Mouse (Mus musculus): ENCODE results near the gene Atp8a2.
A peak's percentile ranks its signal among the peaks of the same experiment; 100 is the strongest.
"Not testable (repeated sequence)": the region's sequence is repeated elsewhere in the genome, so short reads cannot be mapped to it uniquely, and the experiment has no call there.

Gene Atp8a2

GRCm38 (mm10) chr14:59759196-59759839 lies 437.7 kb downstream of the Atp8a2 start:
- peak; percentile 7 for DNase-seq

GRCm38 (mm10) chr14:59752401-59752800 lies 444.6 kb downstream of the Atp8a2 start:
- no peak for DNase-seq

- DNase-seq, result no peak
These were observed 447.0 kb downstream of the Atp8a2 start for GRCm38 (mm10) chr14:59750005-59750404.

GRCm38 (mm10) chr14:59745676-59746075 lies 451.3 kb downstream of the Atp8a2 start:
- no peak for DNase-seq

DNA sequence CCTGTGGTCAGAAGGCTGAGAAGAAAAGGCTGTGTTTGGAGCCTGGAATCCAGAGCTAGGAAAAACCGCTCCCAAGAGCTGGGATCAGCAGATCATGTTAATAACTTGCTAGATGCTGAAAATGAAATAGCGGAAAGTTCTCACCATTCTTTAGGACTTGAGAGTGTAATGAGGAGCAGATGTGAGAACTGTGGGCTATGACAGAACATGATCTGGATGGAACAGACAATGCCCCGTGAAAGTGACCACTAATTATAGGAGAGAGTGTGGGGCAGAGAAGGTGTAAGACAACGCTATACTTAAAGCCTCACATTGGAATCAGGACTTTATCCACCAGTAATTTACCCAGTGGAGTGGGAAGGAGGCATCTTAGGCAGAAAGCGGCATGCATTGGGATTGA lies 455.2 kb downstream of the Atp8a2 start:
- no peak for DNase-seq

DNA sequence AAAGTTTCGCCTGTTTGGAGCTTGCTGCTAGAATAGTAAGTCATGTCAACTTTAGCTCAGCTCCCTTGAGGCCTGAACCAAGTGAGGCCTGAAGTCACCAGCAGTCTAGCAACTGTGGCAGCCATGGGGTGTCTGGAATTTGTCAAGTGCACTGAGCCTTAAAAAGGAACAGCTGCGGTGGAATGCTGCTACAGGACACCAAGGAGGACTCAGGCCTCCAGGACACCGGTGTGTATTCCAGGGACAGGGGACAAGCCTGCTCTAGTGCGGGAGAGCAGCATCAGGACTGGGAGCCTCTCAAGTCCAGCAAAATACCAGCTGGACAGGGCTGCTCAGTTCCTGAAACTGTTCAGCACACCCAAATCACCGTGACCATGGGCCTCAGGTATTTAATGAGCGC lies 457.5 kb downstream of the Atp8a2 start:
- DNase-seq, result no peak

DNA sequence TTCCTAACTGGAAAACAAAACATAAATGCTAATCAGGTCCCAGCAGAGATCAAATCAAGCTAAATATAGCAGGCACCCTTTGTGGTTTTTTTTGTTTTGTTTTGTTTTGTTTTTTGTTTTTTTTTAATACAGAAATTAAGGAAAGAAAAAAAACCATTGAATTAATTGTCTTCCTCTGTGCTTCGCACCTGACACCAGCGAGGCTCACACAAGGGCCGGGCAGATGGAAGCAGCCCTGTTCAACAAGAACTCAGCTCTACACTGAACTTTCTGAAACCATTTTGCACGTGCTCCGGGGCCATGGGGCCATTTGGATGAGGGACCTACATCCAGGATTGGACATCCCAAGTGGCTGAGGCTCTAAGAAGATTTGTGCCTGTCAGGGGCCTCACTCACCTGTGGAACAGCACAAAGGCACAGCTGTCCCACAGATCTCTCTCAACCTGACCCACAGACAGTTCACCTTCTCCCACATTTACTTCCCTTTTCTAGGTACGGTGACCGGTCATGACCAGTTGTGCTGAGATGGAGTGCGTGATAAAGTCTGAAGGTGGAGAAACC lies 459.2 kb downstream of the Atp8a2 start:
- no peak for DNase-seq

GRCm38 (mm10) chr14:59736861-59737700 lies 459.9 kb downstream of the Atp8a2 start:
- no peak for DNase-seq

- no peak for DNase-seq
These were observed 467.0 kb downstream of the Atp8a2 start for GRCm38 (mm10) chr14:59730043-59730390.

- DNase-seq, result no peak
These were observed 467.5 kb downstream of the Atp8a2 start for GRCm38 (mm10) chr14:59729298-59730042.

GRCm38 (mm10) chr14:59727016-59727415 lies 470.0 kb downstream of the Atp8a2 start:
- no peak for DNase-seq

DNA sequence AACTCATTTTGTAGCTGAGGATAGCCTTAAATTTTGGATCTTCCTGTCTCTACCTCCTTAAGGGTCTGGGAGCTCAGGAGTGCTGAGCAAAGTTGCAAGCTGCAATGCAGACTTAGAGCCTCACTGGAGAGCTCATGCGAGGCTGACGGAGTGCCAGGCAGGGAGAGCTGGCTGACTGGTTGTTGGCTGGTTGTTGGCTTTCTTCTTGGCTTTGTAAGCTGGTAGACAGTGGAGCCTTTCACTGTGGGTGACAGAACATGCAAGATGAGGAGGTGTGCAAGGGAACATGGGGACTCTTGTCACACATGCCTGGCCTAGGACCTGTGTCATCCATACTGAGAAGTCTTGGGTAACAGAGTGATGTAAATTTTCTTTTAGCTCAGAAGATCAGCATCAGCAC lies 473.8 kb downstream of the Atp8a2 start:
- no peak for DNase-seq

GRCm38 (mm10) chr14:59721957-59722356 lies 475.0 kb downstream of the Atp8a2 start:
- no peak for DNase-seq

DNA sequence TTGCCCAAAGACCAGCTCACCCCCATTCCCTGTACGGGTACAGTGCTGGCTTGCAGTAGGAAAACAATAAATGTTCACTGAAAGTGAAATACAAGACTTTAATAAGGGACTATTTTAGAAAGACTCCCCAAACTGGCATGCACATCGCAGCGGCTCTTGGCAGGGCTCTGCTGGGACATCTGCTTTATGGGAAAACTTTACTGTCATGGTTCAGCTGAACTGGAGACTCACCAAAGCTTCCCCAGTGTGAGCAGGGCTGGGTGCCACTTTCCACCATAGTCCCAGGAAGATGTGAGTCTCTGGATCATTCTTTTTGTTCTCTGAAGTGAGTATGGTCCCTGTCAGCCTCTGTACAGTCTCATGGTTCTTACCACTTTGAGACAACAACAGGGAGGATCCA lies 475.6 kb downstream of the Atp8a2 start:
- DNase-seq, result no peak

DNA sequence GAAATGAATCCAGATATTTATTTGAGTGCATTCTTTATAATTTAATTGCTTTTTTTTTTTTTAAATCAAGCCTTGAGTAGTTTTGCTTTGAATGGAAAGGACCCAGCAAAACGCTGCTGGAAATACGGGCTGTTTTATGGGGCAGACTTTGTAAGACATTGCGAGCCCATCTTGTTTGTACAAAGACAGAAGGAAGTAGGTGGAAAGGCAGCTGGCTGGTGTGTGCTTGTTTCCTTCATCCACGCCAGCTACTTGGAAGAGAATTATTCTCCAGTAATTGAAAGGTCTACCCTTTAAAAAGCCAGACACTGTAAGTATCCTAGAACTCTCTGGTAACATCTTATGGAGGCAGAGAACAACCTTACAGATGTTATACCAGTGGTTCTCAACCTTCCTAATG lies 476.6 kb downstream of the Atp8a2 start:
- DNase-seq, result no peak

- DNase-seq, result not testable (repeated sequence)
These were observed 480.4 kb downstream of the Atp8a2 start for GRCm38 (mm10) chr14:59716443-59717085.

DNA sequence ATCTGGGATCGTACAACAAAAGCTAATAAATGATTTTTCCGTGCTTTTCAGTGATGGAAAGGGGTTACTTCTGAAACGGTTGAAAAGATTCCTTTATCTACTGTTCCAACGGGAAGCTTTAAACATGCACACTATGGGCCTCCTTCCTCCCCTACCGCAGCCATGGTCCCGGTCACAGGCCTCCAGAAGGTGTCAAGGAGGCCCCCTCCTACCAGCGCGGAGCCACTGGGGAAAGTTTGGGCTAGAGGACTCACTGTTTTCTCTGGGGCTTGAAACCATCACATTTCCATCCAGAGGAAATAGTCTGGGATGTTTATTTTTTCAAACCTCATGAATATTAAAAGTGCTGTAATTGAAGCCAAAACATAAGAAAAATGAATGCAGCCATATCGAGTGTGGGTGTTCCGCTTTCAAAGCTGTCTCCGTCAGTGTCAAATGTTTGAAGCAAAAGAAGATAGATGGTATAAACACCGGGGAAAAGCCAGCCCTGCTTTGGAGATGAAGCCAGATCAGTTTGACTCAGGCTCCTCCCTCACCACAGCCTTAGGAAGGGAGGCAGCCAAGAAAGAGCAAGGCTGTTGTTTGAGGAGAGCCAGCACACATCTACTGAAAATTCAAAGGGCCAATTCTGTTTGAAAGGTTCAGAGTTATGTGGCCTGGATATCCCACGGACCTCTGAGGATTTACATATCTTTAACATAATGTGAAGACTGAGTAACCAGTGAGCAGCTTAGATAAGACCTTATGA lies 481.1 kb downstream of the Atp8a2 start:
- DNase-seq, result no peak

DNA sequence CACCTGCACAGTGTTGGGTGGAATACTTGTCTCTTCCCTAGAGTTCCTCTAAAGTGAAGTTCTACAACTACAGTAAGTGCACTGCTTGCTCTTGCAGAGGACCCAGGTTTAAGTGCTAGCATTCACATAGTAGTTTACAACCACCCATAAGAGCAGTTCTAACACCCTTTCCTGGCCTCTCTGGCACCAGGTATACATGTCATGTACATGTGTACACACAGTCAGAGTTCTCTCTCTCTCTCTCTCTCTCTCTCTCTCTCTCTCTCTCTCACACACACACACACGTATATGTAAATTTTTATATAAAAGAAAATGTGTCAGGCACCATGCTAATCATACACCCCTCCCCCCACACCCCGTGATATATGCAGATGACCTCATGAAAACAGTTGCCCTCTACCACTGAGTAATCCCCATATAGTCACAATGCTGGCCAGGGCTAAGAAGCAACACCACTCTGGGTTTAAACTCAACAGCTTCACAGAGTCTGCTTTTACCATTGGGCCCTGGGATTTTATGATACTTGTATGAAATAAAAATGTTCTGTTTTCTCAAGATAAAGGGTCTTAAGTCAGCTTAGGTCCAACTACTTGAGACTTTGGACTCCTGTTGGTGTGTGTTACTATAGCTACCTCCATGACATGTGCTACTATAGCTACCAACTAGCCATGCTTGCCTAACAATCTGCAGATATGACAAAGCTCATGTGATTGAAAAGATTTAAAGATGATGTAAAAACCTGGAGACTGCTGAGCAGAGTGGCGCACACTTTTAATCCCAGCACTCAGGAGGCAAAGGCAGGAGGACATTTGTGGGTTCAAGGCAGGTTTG lies 487.3 kb downstream of the Atp8a2 start:
- no peak for DNase-seq

DNA sequence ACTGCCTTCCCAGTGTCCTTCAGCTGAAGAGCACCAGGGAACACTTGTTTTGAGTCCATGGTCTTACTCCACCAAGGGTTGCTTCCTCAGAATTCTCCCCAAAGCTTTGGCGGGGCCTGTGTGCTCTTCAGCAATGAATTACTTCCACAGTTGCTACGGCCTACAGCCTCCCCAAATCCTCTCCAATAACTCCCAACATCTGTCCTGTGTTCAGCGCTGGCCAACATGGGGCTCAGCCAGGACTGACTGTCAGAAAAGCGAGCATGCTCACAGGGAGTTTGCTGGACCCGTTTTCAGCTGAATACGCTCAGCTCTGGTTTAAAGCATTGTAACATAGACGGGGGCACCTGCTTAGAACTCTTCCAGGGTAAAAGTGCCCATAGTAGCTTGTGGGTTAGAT lies 489.0 kb downstream of the Atp8a2 start:
- no peak for DNase-seq

DNA sequence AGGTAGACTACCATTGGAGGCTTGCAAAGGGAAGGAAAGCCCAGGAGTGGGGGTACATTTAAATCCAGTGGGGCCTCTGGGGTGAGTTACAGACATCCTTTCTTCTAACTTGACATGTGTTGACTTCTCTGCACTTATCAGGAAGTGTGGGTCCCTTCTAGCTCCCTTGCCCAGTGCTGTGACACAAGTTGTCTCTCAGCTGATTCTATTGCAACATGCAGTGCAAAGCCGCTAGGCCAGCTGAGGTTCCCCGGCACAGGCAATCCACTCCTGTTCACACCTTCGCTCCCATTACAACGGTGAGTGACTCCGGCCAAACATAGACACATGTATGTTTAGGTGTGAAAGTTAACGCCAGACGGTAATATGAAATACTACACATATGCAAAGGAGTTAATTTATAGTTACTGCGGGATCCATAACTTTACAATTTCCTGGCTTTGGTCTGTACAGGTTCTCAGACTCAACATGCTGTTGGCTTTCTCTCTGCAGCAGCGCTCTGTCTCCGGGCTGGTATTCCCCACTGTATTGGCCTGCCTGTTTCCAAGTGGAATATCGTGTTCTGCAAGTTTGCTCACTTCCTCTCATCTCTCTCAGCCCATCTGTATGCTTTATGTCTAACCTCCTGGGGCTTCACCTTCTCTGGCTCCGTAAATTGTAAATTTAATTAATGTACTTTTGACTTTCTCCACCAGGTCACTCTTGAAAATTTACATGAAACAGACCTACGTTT lies 491.5 kb downstream of the Atp8a2 start:
- DNase-seq, result no peak

DNA sequence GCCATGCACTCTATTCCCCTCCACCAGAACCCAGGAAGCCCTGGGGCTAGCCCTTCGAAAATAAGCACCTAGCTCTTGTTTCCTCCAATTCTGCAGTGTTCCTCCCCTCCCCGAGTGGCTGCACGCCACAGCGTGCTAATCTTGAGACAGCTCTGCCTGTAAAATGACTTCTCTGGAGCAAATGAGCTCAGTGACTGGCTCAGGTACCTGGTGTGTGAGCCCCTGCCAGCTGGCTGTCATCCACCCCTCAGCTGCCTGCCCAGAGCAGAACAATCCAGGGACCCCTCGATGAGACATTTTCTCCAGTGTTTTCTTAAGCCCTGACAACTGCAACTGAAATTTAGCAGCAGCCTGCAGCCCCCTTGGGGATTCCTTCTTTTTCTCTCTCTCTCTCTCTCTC lies 495.5 kb downstream of the Atp8a2 start:
- no peak for DNase-seq

Measured in kidney, adult 18-20 months (tissue).